Mouse (Mus musculus): ENCODE measurements around the gene Lhfpl3. TPM values are rescaled to one million over a fixed set of nuclear protein-coding genes. Genes with fewer than 3 reads are reported as not detected.

Lhfpl3 gene
- polyA plus RNA-seq, 1 experiment: 0.14 TPM

- Histone ChIP-seq H3K4me1 (ENCODE audit: control insufficient read depth, insufficient read depth, insufficient read length, low read length) (no peaks in the 10 kb centered on the region), H3K27me3 (ENCODE audit: control insufficient read depth, insufficient read depth, low read length) (no peaks in the 10 kb centered on the region), H3K4me3 (ENCODE audit: low read depth, low read length) (no peak overlapping the region), H3K27ac (ENCODE audit: insufficient read depth, low read depth, low read length) (no peak overlapping the region), H3K36me3 (ENCODE audit: control insufficient read depth, insufficient read depth, low read length) (no peaks in the 10 kb centered on the region)
- no peak for TF ChIP-seq POLR2A (IDR thresholded peaks at IDR 0.05; ENCODE audit: low read depth, low read length)
- TF ChIP-seq CTCF (IDR thresholded peaks at IDR 0.05; ENCODE audit: extremely low read depth, insufficient read length, insufficient replicate concordance, low read depth, low read length): no peak
- WGBS: 83% methylated on average over 4 of the region's 4 CpGs
Measured at GRCm38 (mm10) chr5:23114249-23114648, 368.4 kb downstream of the Lhfpl3 start.

- Histone ChIP-seq H3K36me3 (ENCODE audit: control insufficient read depth, insufficient read depth, low read length) (no peaks in the 10 kb centered on the region), H3K27me3 (ENCODE audit: control insufficient read depth, insufficient read depth, low read length) (no peaks in the 10 kb centered on the region), H3K4me1 (ENCODE audit: control insufficient read depth, insufficient read depth, insufficient read length, low read length) (no peaks in the 10 kb centered on the region), H3K4me3 (ENCODE audit: low read depth, low read length) (no peak overlapping the region), H3K27ac (ENCODE audit: insufficient read depth, low read depth, low read length) (no peak overlapping the region)
- 64% methylated on average over 2 of the region's 2 CpGs for WGBS
- no peak for TF ChIP-seq CTCF (IDR thresholded peaks at IDR 0.05; ENCODE audit: extremely low read depth, insufficient read length, insufficient replicate concordance, low read depth, low read length)
- TF ChIP-seq POLR2A (IDR thresholded peaks at IDR 0.05; ENCODE audit: low read depth, low read length): no peak
Measured at GRCm38 (mm10) chr5:23126851-23127250, 381.0 kb downstream of the Lhfpl3 start.

GRCm38 (mm10) chr5:23140183-23140921 is 394.5 kb downstream of the Lhfpl3 start:
- no peak for TF ChIP-seq CTCF (IDR thresholded peaks at IDR 0.05; ENCODE audit: extremely low read depth, insufficient read length, insufficient replicate concordance, low read depth, low read length)
- no peak for TF ChIP-seq POLR2A (IDR thresholded peaks at IDR 0.05; ENCODE audit: low read depth, low read length)
- WGBS: 72% methylated on average over 9 of the region's 9 CpGs
- H3K36me3 ChIP-seq (ENCODE audit: control insufficient read depth, insufficient read depth, low read length): no peaks in the 10 kb centered on the region

GRCm38 (mm10) chr5:23153210-23153609 is 407.4 kb downstream of the Lhfpl3 start:
- Histone ChIP-seq H3K4me1 (ENCODE audit: control insufficient read depth, insufficient read depth, insufficient read length, low read length) (no peaks in the 10 kb centered on the region), H3K4me3 (ENCODE audit: low read depth, low read length) (no peak overlapping the region), H3K36me3 (ENCODE audit: control insufficient read depth, insufficient read depth, low read length) (no peaks in the 10 kb centered on the region), H3K27ac (ENCODE audit: insufficient read depth, low read depth, low read length) (no peak overlapping the region), H3K27me3 (ENCODE audit: control insufficient read depth, insufficient read depth, low read length) (no peaks in the 10 kb centered on the region)
- TF ChIP-seq CTCF (IDR thresholded peaks at IDR 0.05; ENCODE audit: extremely low read depth, insufficient read length, insufficient replicate concordance, low read depth, low read length) (no peak), POLR2A (IDR thresholded peaks at IDR 0.05; ENCODE audit: low read depth, low read length) (no peak)
- 60% methylated on average over 4 of the region's 4 CpGs for WGBS

More at GRCm38 (mm10) chr5:23140183-23140921, 394.5 kb downstream of the Lhfpl3 start:
- Histone ChIP-seq H3K27ac (ENCODE audit: insufficient read depth, low read depth, low read length) (no peak overlapping the region), H3K4me1 (ENCODE audit: control insufficient read depth, insufficient read depth, insufficient read length, low read length) (no peaks in the 10 kb centered on the region), H3K4me3 (ENCODE audit: low read depth, low read length) (no peak overlapping the region), H3K27me3 (ENCODE audit: control insufficient read depth, insufficient read depth, low read length) (no peaks in the 10 kb centered on the region)

GRCm38 (mm10) chr5:23154439-23154838 is 408.6 kb downstream of the Lhfpl3 start:
- Histone ChIP-seq H3K4me3 (ENCODE audit: low read depth, low read length) (no peak overlapping the region), H3K36me3 (ENCODE audit: control insufficient read depth, insufficient read depth, low read length) (no peaks in the 10 kb centered on the region), H3K4me1 (ENCODE audit: control insufficient read depth, insufficient read depth, insufficient read length, low read length) (no peaks in the 10 kb centered on the region), H3K27ac (ENCODE audit: insufficient read depth, low read depth, low read length) (no peak overlapping the region), H3K27me3 (ENCODE audit: control insufficient read depth, insufficient read depth, low read length) (no peaks in the 10 kb centered on the region)
- 88% methylated on average over 1 of the region's 1 CpGs for WGBS
- TF ChIP-seq POLR2A (IDR thresholded peaks at IDR 0.05; ENCODE audit: low read depth, low read length) (no peak), CTCF (IDR thresholded peaks at IDR 0.05; ENCODE audit: extremely low read depth, insufficient read length, insufficient replicate concordance, low read depth, low read length) (no peak)

- no peaks in the 10 kb centered on the region; the same call in 1 of the 2 replicates for H3K27me3 ChIP-seq (ENCODE audit: control insufficient read depth, insufficient read depth, low read length)
- TF ChIP-seq POLR2A (IDR thresholded peaks at IDR 0.05; ENCODE audit: low read depth, low read length): no peak
- TF ChIP-seq CTCF (IDR thresholded peaks at IDR 0.05; ENCODE audit: extremely low read depth, insufficient read length, insufficient replicate concordance, low read depth, low read length): no peak
- no peaks in the 10 kb centered on the region for H3K4me1 ChIP-seq (ENCODE audit: control insufficient read depth, insufficient read depth, insufficient read length, low read length)
- H3K4me3 ChIP-seq (ENCODE audit: low read depth, low read length): no peak overlapping the region
- H3K36me3 ChIP-seq (ENCODE audit: control insufficient read depth, insufficient read depth, low read length): no peaks in the 10 kb centered on the region
- H3K27ac ChIP-seq (ENCODE audit: insufficient read depth, low read depth, low read length): no peak overlapping the region
- 26% methylated on average over 6 of the region's 6 CpGs for WGBS
Measured at GRCm38 (mm10) chr5:23165947-23166350, 420.1 kb downstream of the Lhfpl3 start.

- H3K27ac ChIP-seq (ENCODE audit: insufficient read depth, low read depth, low read length): no peak overlapping the region
- TF ChIP-seq CTCF (IDR thresholded peaks at IDR 0.05; ENCODE audit: extremely low read depth, insufficient read length, insufficient replicate concordance, low read depth, low read length) (no peak), POLR2A (IDR thresholded peaks at IDR 0.05; ENCODE audit: low read depth, low read length) (no peak)
- H3K4me3 ChIP-seq (ENCODE audit: low read depth, low read length): no peak overlapping the region
- 89% methylated on average over 1 of the region's 1 CpGs for WGBS
- H3K36me3 ChIP-seq (ENCODE audit: control insufficient read depth, insufficient read depth, low read length): no peaks in the 10 kb centered on the region
- no peaks in the 10 kb centered on the region for H3K4me1 ChIP-seq (ENCODE audit: control insufficient read depth, insufficient read depth, insufficient read length, low read length)
- H3K27me3 ChIP-seq (ENCODE audit: control insufficient read depth, insufficient read depth, low read length): no peaks in the 10 kb centered on the region; the same call in 1 of the 2 replicates
Measured at GRCm38 (mm10) chr5:23166658-23167057, 420.8 kb downstream of the Lhfpl3 start.
